Mouse (Mus musculus) stomach, postnatal 0 days (tissue): ENCODE results near the gene Cep83.

Source experiments
- CTCF ChIP-seq: IDR thresholded peaks from 2 replicates; pipeline ENCODE4 v1.5.1; 2016; ENCODE audit warnings: antibody characterized with exemption, low read depth, mild to moderate bottlenecking, moderate library complexity
- EP300 ChIP-seq: optimal IDR thresholded peaks from 2 replicates; pipeline ENCODE3; 2016; ENCODE audit warnings: antibody characterized with exemption

- TF ChIP-seq EP300 = no peak
- TF ChIP-seq CTCF = no peak
Observed at GRCm38 (mm10) chr10:94828734-94829230, 140.3 kb downstream of the Cep83 start.
